Mouse (Mus musculus) ES-Bruce4 (cell line): ENCODE results near the gene Kcnj11.

ENCODE experiments used
- CTCF ChIP-seq: IDR thresholded peaks from one replicate; pipeline ENCODE4 v1.8.1; 2011; ENCODE audit warnings: low read depth, low read length
- EP300 ChIP-seq: IDR thresholded peaks from 2 replicates; pipeline ENCODE4 v1.6.1; 2011; ENCODE audit warnings: low read depth, low read length; ENCODE audit not compliant: insufficient read depth
- POLR2A ChIP-seq: IDR thresholded peaks from one replicate; pipeline ENCODE4 v1.8.1; 2011; ENCODE audit warnings: low read length; ENCODE audit not compliant: insufficient read depth

DNA sequence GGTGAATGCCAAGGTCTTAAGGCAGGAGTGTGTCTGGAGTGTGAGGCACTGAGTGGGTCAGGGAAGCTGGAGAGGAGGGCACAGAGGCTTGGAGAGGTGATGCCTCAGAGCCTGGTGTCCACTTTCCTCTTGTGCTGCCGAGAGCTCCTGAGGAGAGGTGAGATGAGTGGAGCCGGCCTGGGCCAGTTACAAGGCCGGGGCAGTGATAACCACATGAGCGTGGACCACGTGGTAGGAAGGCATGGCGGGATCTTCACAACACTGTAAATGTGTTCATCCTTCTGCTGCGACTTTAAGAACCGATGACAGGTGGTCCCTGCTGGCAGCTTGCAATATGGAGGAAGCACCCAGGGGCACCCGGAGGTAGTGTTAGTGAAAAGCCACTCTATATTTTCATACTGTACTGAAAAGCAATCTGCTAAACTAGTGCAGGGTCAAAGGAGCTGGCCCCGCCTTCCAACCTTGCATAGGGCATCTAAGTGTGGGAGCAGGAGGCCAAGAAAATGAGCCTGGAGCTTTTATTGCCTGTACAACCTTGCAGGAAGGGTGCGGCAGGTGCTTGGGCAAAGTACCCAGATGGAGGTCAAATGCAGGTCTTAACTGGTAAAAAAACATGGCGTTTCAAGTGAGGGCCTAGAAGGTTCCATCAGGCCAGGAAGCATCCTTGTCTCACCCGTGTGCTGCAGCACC is 52.5 kb downstream of the Kcnj11 start:
- TF ChIP-seq POLR2A (no peak), CTCF (no peak), EP300 (no peak)
